Mouse (Mus musculus) ovary, adult 18-20 months (tissue): Measurements from ENCODE around the gene Esm1.

ENCODE experiments used
- DNase-seq: peaks from one replicate; pipeline ENCODE4 v3.0.0; 2022; ENCODE audit warnings: low spot score, mixed read lengths

Gene Esm1

GRCm38 (mm10) chr13:113209624-113210023 is at the start of gene Esm1:
Gene Esm1, plus strand, starts transcription at chr13:113209659.
- DNase-seq = no peak

GRCm38 (mm10) chr13:113164252-113165005 is 45.0 kb upstream of the Esm1 start:
- DNase-seq = no peak

- DNase-seq = no peak
Observed at GRCm38 (mm10) chr13:113168018-113168534, 41.4 kb upstream of the Esm1 start.

- DNase-seq = no peak
Observed at GRCm38 (mm10) chr13:113170256-113170655, 39.2 kb upstream of the Esm1 start.

GRCm38 (mm10) chr13:113174162-113174561 is 35.3 kb upstream of the Esm1 start:
- DNase-seq = no peak

GRCm38 (mm10) chr13:113183310-113183709 is 26.1 kb upstream of the Esm1 start:
- DNase-seq = no peak

GRCm38 (mm10) chr13:113183720-113184119 is 25.7 kb upstream of the Esm1 start:
- no peak for DNase-seq

GRCm38 (mm10) chr13:113196808-113197674 is 12.4 kb upstream of the Esm1 start:
- DNase-seq = no peak

- DNase-seq = no peak
Observed at GRCm38 (mm10) chr13:113197872-113198502, 11.5 kb upstream of the Esm1 start.

- no peak for DNase-seq
Observed at GRCm38 (mm10) chr13:113199331-113199730, 10.1 kb upstream of the Esm1 start.

GRCm38 (mm10) chr13:113200726-113201125 is 8.7 kb upstream of the Esm1 start:
- no peak for DNase-seq

- no peak for DNase-seq
Observed at GRCm38 (mm10) chr13:113201631-113202030, 7.8 kb upstream of the Esm1 start.

GRCm38 (mm10) chr13:113202184-113202583 is 7.3 kb upstream of the Esm1 start:
- no peak for DNase-seq

- DNase-seq = no peak
Observed at GRCm38 (mm10) chr13:113203146-113203545, 6.3 kb upstream of the Esm1 start.

- no peak for DNase-seq
Observed at GRCm38 (mm10) chr13:113205346-113205745, 4.1 kb upstream of the Esm1 start.

GRCm38 (mm10) chr13:113211345-113211744 is 1.9 kb downstream of the Esm1 start:
- DNase-seq = no peak

- no peak for DNase-seq
Observed at GRCm38 (mm10) chr13:113212401-113212800, 2.9 kb downstream of the Esm1 start.

- no peak for DNase-seq
Observed at GRCm38 (mm10) chr13:113213865-113214264, 4.4 kb downstream of the Esm1 start.

- no peak for DNase-seq
Observed at GRCm38 (mm10) chr13:113221851-113222250, 12.4 kb downstream of the Esm1 start.

- DNase-seq = peak; percentile 30
Observed at GRCm38 (mm10) chr13:113224105-113224504, 14.6 kb downstream of the Esm1 start.

- DNase-seq = no peak
Observed at GRCm38 (mm10) chr13:113225811-113226210, 16.4 kb downstream of the Esm1 start, which contains the start of gene Gzmk. Gene Gzmk, minus strand, starts transcription at chr13:113225908.

- no peak for DNase-seq
Observed at GRCm38 (mm10) chr13:113227076-113227475, 17.6 kb downstream of the Esm1 start.
